Mouse (Mus musculus) MEL (cell line): ENCODE measurements around the gene Sbp.

ENCODE experiments used
- UBTF ChIP-seq: IDR thresholded peaks from 2 replicates; pipeline ENCODE4 v1.6.1; 2012; ENCODE audit warnings: low read depth, mild to moderate bottlenecking, inconsistent platforms, low read length, improper control_type of control experiment, moderate library complexity, borderline replicate concordance; ENCODE audit not compliant: insufficient read depth
- ZMIZ1 ChIP-seq: IDR thresholded peaks from 2 replicates; pipeline ENCODE4 v1.6.1; 2012; ENCODE audit warnings: low read depth, mild to moderate bottlenecking, inconsistent platforms, low read length, improper control_type of control experiment, moderate library complexity

GRCm38 (mm10) chr17:23994667-23995066 is 53.2 kb downstream of the Sbp start:
- TF ChIP-seq UBTF (no peak), ZMIZ1 (no peak)
